Mouse (Mus musculus): ENCODE measurements around the gene Bod1l. TPM values are rescaled to one million over a fixed set of nuclear protein-coding genes. Genes with fewer than 3 reads are reported as not detected.
A peak's percentile ranks its signal among the peaks of the same experiment; 100 is the strongest.

Gene Bod1l
- polyA plus RNA-seq, 1 experiment from 2014 or later, result 7.8 TPM

- Histone ChIP-seq H3K9me3 (ENCODE audit: low read length) (no peaks in the 10 kb centered on the region), H3K4me1 (ENCODE audit: insufficient read depth) (peaks cover 11% of the 10 kb centered on the region), H3K27me3 (ENCODE audit: insufficient read depth, low read length) (no peaks in the 10 kb centered on the region), H3K27ac (ENCODE audit: low read depth) (peak overlapping the region; percentile 26; the same call in 1 of the 2 replicates), H3K9ac (replicated peaks) (peak overlapping the region; percentile 95), H3K4me2 (ENCODE audit: low read depth, low read length) (peak overlapping the region; percentile 93), H3K36me3 (replicated peaks; ENCODE audit: insufficient read depth, low read length) (no peaks in the 10 kb centered on the region; the same call in 1 of the 2 replicates), H3K4me3 (ENCODE audit: low read depth, low read length) (peak overlapping the region; percentile 90)
- peak; percentile 72 for DNase-seq
- 6% methylated on average over 5 of the region's 5 CpGs for WGBS (ENCODE audit: insufficient replicate concordance)
- ATAC-seq, result no peak
- no peak for TF ChIP-seq EP300 (IDR thresholded peaks at IDR 0.05; ENCODE audit: low read depth)
These were observed 1.4 kb downstream of the Bod1l start for GRCm38 (mm10) chr5:41842681-41843080.

DNA sequence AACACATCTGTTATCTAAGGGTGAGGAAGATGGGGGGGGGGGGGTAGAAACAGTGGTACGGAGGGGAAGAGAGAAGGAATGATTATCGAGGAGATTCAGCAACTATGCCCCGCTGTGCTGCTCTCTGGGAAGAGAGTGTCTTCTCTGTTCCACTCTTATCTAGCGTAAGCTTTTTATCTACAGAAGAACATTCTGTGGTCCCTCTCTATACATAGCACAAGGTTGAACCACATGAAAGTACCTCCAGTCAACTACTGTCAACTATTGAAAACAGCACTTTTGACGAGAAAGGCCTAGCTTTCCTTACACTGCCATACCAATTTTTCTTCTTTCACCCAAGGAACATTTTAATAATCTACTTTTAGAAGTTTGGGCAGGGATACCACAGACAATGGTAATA lies 2.4 kb downstream of the Bod1l start:
- TF ChIP-seq EP300 (IDR thresholded peaks at IDR 0.05; ENCODE audit: low read depth) (no peak), CTCF (IDR thresholded peaks at IDR 0.05; ENCODE audit: low read depth) (no peak)
- Histone ChIP-seq H3K27ac (ENCODE audit: low read depth) (no peak overlapping the region), H3K9me3 (ENCODE audit: low read length) (no peaks in the 10 kb centered on the region), H3K36me3 (replicated peaks; ENCODE audit: insufficient read depth, low read length) (peaks cover 4% of the 10 kb centered on the region; the same call in 1 of the 2 replicates), H3K4me2 (ENCODE audit: low read depth, low read length) (no peak overlapping the region; the same call in 1 of the 2 replicates), H3K27me3 (ENCODE audit: insufficient read depth, low read length) (no peaks in the 10 kb centered on the region), H3K9ac (replicated peaks) (no peak overlapping the region), H3K4me1 (ENCODE audit: insufficient read depth) (peaks cover 11% of the 10 kb centered on the region), H3K4me3 (ENCODE audit: low read depth, low read length) (no peak overlapping the region)
- DNase-seq (no peak), ATAC-seq (no peak)
- 56% methylated on average over 5 of the region's 5 CpGs for WGBS (ENCODE audit: insufficient replicate concordance)

GRCm38 (mm10) chr5:41830100-41830499 lies 14.0 kb downstream of the Bod1l start:
- H3K9me3 ChIP-seq (ENCODE audit: low read length), result no peaks in the 10 kb centered on the region
- no peaks in the 10 kb centered on the region for H3K27me3 ChIP-seq (ENCODE audit: insufficient read depth, low read length)
- H3K4me1 ChIP-seq (ENCODE audit: insufficient read depth), result no peaks in the 10 kb centered on the region
- no peak overlapping the region for H3K27ac ChIP-seq (ENCODE audit: low read depth)
- 84% methylated on average over 2 of the region's 2 CpGs for WGBS (ENCODE audit: insufficient replicate concordance)
- H3K4me2 ChIP-seq (ENCODE audit: low read depth, low read length), result no peak overlapping the region
- H3K36me3 ChIP-seq (replicated peaks; ENCODE audit: insufficient read depth, low read length), result peaks cover 74% of the 10 kb centered on the region
- DNase-seq (no peak), ATAC-seq (no peak)
- TF ChIP-seq CTCF (IDR thresholded peaks at IDR 0.05; ENCODE audit: low read depth), result no peak
- TF ChIP-seq EP300 (IDR thresholded peaks at IDR 0.05; ENCODE audit: low read depth), result no peak
- H3K9ac ChIP-seq (replicated peaks), result no peak overlapping the region
- no peak overlapping the region for H3K4me3 ChIP-seq (ENCODE audit: low read depth, low read length)

GRCm38 (mm10) chr5:41821158-41821557 lies 23.0 kb downstream of the Bod1l start:
- Histone ChIP-seq H3K4me2 (ENCODE audit: low read depth, low read length) (no peak overlapping the region), H3K36me3 (replicated peaks; ENCODE audit: insufficient read depth, low read length) (peaks cover 66% of the 10 kb centered on the region), H3K9me3 (ENCODE audit: low read length) (no peaks in the 10 kb centered on the region), H3K4me3 (ENCODE audit: low read depth, low read length) (no peak overlapping the region), H3K27ac (ENCODE audit: low read depth) (no peak overlapping the region), H3K9ac (replicated peaks) (no peak overlapping the region), H3K27me3 (ENCODE audit: insufficient read depth, low read length) (no peaks in the 10 kb centered on the region), H3K4me1 (ENCODE audit: insufficient read depth) (no peaks in the 10 kb centered on the region)
- ATAC-seq (no peak), DNase-seq (no peak)
- TF ChIP-seq CTCF (IDR thresholded peaks at IDR 0.05; ENCODE audit: low read depth) (no peak), EP300 (IDR thresholded peaks at IDR 0.05; ENCODE audit: low read depth) (no peak)
- WGBS (ENCODE audit: insufficient replicate concordance), result 63% methylated on average over 9 of the region's 9 CpGs

DNA sequence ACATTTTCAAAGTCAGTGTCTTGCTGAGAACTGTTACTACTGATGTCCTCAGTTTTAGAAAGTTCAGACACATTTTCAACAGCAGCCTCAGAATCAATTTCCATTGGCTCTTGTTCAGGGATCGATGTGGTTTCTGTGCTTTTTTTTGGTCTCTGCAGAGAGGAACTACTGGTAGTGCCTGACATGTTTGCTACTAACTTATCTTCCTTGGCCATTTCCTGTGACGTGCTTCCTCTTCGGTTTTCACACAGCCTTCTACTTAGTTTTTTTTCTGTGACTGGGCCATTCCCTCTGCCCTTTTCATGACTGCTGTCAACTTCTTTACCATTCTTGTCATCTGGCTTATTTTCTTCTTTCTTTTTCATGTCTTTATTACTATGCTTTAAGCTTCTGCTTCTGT lies 23.6 kb downstream of the Bod1l start:
- no peaks in the 10 kb centered on the region for H3K9me3 ChIP-seq (ENCODE audit: low read length)
- no peak overlapping the region for H3K9ac ChIP-seq (replicated peaks)
- H3K4me2 ChIP-seq (ENCODE audit: low read depth, low read length), result no peak overlapping the region
- ATAC-seq (no peak), DNase-seq (no peak)
- no peaks in the 10 kb centered on the region for H3K27me3 ChIP-seq (ENCODE audit: insufficient read depth, low read length)
- H3K4me1 ChIP-seq (ENCODE audit: insufficient read depth), result no peaks in the 10 kb centered on the region
- H3K27ac ChIP-seq (ENCODE audit: low read depth), result no peak overlapping the region
- WGBS (ENCODE audit: insufficient replicate concordance), result 47% methylated on average over 3 of the region's 3 CpGs
- peaks cover 67% of the 10 kb centered on the region for H3K36me3 ChIP-seq (replicated peaks; ENCODE audit: insufficient read depth, low read length)
- no peak for TF ChIP-seq CTCF (IDR thresholded peaks at IDR 0.05; ENCODE audit: low read depth)
- TF ChIP-seq EP300 (IDR thresholded peaks at IDR 0.05; ENCODE audit: low read depth), result no peak
- no peak overlapping the region for H3K4me3 ChIP-seq (ENCODE audit: low read depth, low read length)

DNA sequence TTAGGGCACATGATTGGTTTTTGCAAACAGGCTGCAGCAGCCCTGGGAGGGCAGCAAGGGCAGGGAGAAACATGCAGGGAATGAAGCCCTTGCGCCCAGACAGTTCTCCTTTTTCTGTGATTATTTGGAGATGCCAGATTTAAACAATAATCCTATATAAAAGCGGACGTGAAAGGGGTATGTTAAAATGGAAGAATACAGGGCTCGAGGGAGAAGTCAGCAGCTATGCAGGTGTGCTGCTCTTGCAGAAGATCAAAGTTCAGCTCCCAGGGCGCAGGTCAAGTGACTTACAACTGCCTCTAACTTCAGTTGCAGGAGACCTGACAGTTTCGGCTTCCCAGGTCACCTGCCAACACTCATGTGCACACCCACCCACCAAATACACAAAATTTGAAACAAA lies 31.6 kb downstream of the Bod1l start:
- TF ChIP-seq CTCF (IDR thresholded peaks at IDR 0.05; ENCODE audit: low read depth) (no peak), EP300 (IDR thresholded peaks at IDR 0.05; ENCODE audit: low read depth) (no peak)
- Histone ChIP-seq H3K27me3 (ENCODE audit: insufficient read depth, low read length) (no peaks in the 10 kb centered on the region), H3K36me3 (replicated peaks; ENCODE audit: insufficient read depth, low read length) (peaks cover 60% of the 10 kb centered on the region), H3K4me1 (ENCODE audit: insufficient read depth) (no peaks in the 10 kb centered on the region), H3K9me3 (ENCODE audit: low read length) (no peaks in the 10 kb centered on the region), H3K4me2 (ENCODE audit: low read depth, low read length) (no peak overlapping the region), H3K9ac (replicated peaks) (no peak overlapping the region), H3K27ac (ENCODE audit: low read depth) (no peak overlapping the region), H3K4me3 (ENCODE audit: low read depth, low read length) (no peak overlapping the region)
- 79% methylated on average over 6 of the region's 6 CpGs for WGBS (ENCODE audit: insufficient replicate concordance)
- ATAC-seq (no peak), DNase-seq (no peak)

- Histone ChIP-seq H3K4me2 (ENCODE audit: low read depth, low read length) (no peak overlapping the region), H3K27ac (ENCODE audit: low read depth) (no peak overlapping the region), H3K36me3 (replicated peaks; ENCODE audit: insufficient read depth, low read length) (peaks cover 55% of the 10 kb centered on the region), H3K9ac (replicated peaks) (no peak overlapping the region), H3K9me3 (ENCODE audit: low read length) (no peaks in the 10 kb centered on the region), H3K4me3 (ENCODE audit: low read depth, low read length) (no peak overlapping the region), H3K4me1 (ENCODE audit: insufficient read depth) (no peaks in the 10 kb centered on the region), H3K27me3 (ENCODE audit: insufficient read depth, low read length) (no peaks in the 10 kb centered on the region)
- TF ChIP-seq EP300 (IDR thresholded peaks at IDR 0.05; ENCODE audit: low read depth) (no peak), CTCF (IDR thresholded peaks at IDR 0.05; ENCODE audit: low read depth) (no peak)
- ATAC-seq (no peak), DNase-seq (no peak)
- 46% methylated on average over 3 of the region's 3 CpGs for WGBS (ENCODE audit: insufficient replicate concordance)
These were observed 32.8 kb downstream of the Bod1l start for GRCm38 (mm10) chr5:41811279-41811678.
